Mouse (Mus musculus): Measurements from ENCODE around the gene Zfp598. TPM values are rescaled to one million over a fixed set of nuclear protein-coding genes. Genes with fewer than 3 reads are reported as not detected.

Gene Zfp598
- polyA plus RNA-seq, 1 experiment, result 45.4 TPM

DNA sequence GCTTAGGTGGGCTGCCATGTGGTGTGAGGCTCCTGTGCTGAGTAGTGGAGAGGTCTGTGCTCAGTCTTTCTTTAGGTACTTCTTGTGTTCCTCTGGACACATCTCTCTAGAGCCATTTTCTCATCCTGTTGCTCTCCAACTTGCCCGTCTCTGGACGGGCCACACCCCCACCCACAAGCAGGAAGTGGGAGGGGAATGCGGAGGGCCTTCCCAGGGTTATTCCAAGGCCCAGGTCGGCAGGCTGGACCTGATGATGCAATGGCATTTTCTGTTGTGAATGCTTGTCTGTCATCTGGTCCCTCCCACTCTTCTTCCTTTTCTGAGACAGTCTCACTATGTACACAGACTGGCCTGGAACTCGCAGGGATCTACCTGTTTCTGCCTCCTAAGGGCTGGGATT, 2.7 kb downstream of the Zfp598 start:
- Histone ChIP-seq H3K27ac (ENCODE audit: control insufficient read depth, insufficient read depth, low read depth, low read length) (no peak overlapping the region), H3K27me3 (ENCODE audit: control insufficient read depth, insufficient read depth, low read length) (no peaks in the 10 kb centered on the region), H3K4me3 (ENCODE audit: control insufficient read depth, low read depth, low read length) (no peak overlapping the region), H3K36me3 (ENCODE audit: control insufficient read depth, insufficient read depth, low read length) (no peaks in the 10 kb centered on the region), H3K4me1 (ENCODE audit: control insufficient read depth, insufficient read depth, low read length) (peaks cover 7% of the 10 kb centered on the region)
- TF ChIP-seq POLR2A (IDR thresholded peaks at IDR 0.05; ENCODE audit: control insufficient read depth, low read depth, low read length), result no peak

DNA sequence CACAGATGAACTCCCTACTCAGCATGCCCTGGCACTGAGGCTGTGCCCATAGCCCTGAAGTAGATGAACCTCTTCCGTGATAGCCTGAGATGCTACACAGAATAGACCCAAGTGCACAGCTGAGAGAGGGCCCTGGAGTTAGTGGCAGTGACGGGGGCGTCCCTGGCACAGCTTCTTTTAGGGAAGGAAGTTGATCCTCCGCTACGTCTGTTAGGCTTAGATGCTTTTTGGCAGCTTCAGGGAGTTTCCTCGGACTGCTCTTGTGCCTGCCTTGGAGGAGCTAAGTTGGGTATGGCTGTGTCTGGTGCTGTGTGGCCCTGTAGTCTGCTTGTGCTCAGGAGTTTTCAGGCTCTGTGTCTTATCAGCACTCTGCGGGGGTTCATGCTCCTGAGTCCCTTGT, 4.8 kb downstream of the Zfp598 start:
- Histone ChIP-seq H3K36me3 (ENCODE audit: control insufficient read depth, insufficient read depth, low read length) (no peaks in the 10 kb centered on the region; the same call in 1 of the 2 replicates), H3K4me1 (ENCODE audit: control insufficient read depth, insufficient read depth, low read length) (peaks cover 4% of the 10 kb centered on the region), H3K27ac (ENCODE audit: control insufficient read depth, insufficient read depth, low read depth, low read length) (no peak overlapping the region), H3K27me3 (ENCODE audit: control insufficient read depth, insufficient read depth, low read length) (no peaks in the 10 kb centered on the region), H3K4me3 (ENCODE audit: control insufficient read depth, low read depth, low read length) (no peak overlapping the region)
- TF ChIP-seq CTCF (IDR thresholded peaks at IDR 0.05; ENCODE audit: control insufficient read depth, insufficient read depth, insufficient replicate concordance, low read depth, low read length) (no peak), POLR2A (IDR thresholded peaks at IDR 0.05; ENCODE audit: control insufficient read depth, low read depth, low read length) (no peak)

DNA sequence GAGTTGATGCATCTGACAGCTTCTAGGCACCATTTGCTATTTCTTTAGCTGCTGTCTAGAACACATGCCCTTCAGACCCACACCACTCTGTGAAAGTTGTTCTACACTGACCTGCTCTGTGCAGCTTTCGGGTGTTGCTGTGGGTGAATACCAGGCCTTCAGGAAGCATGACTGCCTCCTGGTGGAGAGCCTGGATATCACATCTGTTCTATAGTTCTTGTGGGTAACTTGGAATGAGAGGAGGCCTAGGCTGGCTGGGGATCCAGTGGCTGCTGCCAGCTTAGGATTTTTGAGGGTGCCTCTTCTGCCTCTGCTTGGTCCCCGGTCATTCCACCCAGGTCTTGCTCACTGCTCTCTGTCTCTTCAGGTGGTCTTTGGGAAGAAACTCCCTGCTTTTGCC, 6.7 kb downstream of the Zfp598 start:
- Histone ChIP-seq H3K27ac (ENCODE audit: control insufficient read depth, insufficient read depth, low read depth, low read length) (no peak overlapping the region), H3K36me3 (ENCODE audit: control insufficient read depth, insufficient read depth, low read length) (no peaks in the 10 kb centered on the region; the same call in 1 of the 2 replicates), H3K27me3 (ENCODE audit: control insufficient read depth, insufficient read depth, low read length) (no peaks in the 10 kb centered on the region), H3K4me3 (ENCODE audit: control insufficient read depth, low read depth, low read length) (no peak overlapping the region), H3K4me1 (ENCODE audit: control insufficient read depth, insufficient read depth, low read length) (peaks cover 4% of the 10 kb centered on the region)
- TF ChIP-seq CTCF (IDR thresholded peaks at IDR 0.05; ENCODE audit: control insufficient read depth, insufficient read depth, insufficient replicate concordance, low read depth, low read length) (peak; percentile 46; the same call in 1 of the 2 replicates), POLR2A (IDR thresholded peaks at IDR 0.05; ENCODE audit: control insufficient read depth, low read depth, low read length) (no peak)

DNA sequence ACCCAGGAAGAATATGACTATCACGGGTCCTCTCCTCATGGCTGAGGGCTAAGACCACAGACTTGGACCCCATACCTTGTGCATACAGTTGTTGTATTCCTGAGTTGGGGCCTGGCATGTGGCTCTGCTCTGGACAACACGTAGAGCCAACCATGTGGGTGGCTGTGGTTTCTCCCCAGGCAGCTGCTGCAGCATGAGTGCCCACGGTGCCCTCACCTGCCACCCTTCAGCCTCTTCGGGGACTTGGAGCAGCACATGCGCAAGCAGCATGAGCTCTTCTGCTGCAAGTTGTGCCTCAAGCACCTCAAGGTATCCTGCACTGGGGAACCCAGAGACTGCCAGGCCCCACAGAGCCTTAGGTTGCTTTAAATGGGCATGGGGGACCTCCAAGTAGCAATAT, 7.4 kb downstream of the Zfp598 start:
- Histone ChIP-seq H3K4me3 (ENCODE audit: control insufficient read depth, low read depth, low read length) (no peak overlapping the region), H3K36me3 (ENCODE audit: control insufficient read depth, insufficient read depth, low read length) (no peaks in the 10 kb centered on the region; the same call in none of the 2 replicates), H3K27ac (ENCODE audit: control insufficient read depth, insufficient read depth, low read depth, low read length) (no peak overlapping the region), H3K27me3 (ENCODE audit: control insufficient read depth, insufficient read depth, low read length) (no peaks in the 10 kb centered on the region), H3K4me1 (ENCODE audit: control insufficient read depth, insufficient read depth, low read length) (peaks cover 4% of the 10 kb centered on the region)
- TF ChIP-seq CTCF (IDR thresholded peaks at IDR 0.05; ENCODE audit: control insufficient read depth, insufficient read depth, insufficient replicate concordance, low read depth, low read length) (no peak), POLR2A (IDR thresholded peaks at IDR 0.05; ENCODE audit: control insufficient read depth, low read depth, low read length) (no peak)

DNA sequence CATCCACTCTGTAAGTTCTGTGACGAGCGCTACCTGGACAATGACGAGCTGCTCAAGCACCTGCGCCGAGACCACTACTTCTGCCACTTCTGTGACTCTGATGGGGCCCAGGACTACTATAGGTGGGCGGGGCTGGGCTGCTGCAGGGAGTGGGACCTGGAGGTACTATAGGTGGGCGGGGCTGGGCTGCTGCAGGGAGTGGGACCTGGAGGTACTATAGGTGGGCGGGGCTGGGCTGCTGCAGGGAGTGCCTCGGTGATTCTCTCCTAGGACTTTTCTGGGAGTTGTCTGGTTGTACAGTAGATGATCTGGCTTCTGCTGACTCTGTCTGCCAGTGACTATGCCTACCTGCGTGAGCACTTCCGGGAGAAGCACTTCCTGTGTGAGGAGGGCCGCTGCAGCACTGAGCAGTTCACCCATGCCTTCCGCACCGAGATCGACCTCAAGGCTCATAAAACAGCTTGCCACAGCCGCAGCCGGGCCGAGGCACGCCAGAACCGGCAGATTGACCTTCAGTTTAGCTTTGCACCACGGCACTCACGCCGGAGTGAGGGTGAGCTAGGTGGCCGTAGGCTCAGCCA, 8.1 kb downstream of the Zfp598 start:
- no peak overlapping the region for H3K4me3 ChIP-seq (ENCODE audit: control insufficient read depth, low read depth, low read length)
- TF ChIP-seq POLR2A (IDR thresholded peaks at IDR 0.05; ENCODE audit: control insufficient read depth, low read depth, low read length), result no peak
- no peak for TF ChIP-seq CTCF (IDR thresholded peaks at IDR 0.05; ENCODE audit: control insufficient read depth, insufficient read depth, insufficient replicate concordance, low read depth, low read length)
- H3K4me1 ChIP-seq (ENCODE audit: control insufficient read depth, insufficient read depth, low read length), result peaks cover 4% of the 10 kb centered on the region
- H3K27ac ChIP-seq (ENCODE audit: control insufficient read depth, insufficient read depth, low read depth, low read length), result no peak overlapping the region
- H3K36me3 ChIP-seq (ENCODE audit: control insufficient read depth, insufficient read depth, low read length), result no peaks in the 10 kb centered on the region; the same call in none of the 2 replicates
- no peaks in the 10 kb centered on the region for H3K27me3 ChIP-seq (ENCODE audit: control insufficient read depth, insufficient read depth, low read length)

DNA sequence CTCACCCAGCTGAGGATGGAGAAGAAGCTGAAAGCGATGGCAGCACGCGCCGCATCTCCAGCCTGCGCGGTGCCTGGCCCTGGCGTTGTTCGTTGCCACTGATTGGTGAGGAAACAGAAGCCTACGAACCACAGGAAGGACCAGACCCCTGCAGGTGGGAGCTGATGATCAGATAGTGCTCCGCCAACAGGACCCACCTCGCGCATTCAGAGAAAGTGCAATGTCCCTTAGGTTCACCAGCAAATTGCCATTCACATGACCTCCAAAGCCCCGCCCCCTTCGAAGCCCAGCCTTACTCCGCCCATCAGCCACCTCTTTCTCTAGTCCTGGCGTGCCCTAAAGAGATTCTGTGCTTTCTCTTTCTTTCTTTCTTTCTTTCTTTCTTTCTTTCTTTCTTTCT, 17.0 kb downstream of the Zfp598 start:
- H3K4me1 ChIP-seq (ENCODE audit: control insufficient read depth, insufficient read depth, low read length), result peaks cover 23% of the 10 kb centered on the region
- H3K36me3 ChIP-seq (ENCODE audit: control insufficient read depth, insufficient read depth, low read length), result no peaks in the 10 kb centered on the region
- TF ChIP-seq CTCF (IDR thresholded peaks at IDR 0.05; ENCODE audit: control insufficient read depth, insufficient read depth, insufficient replicate concordance, low read depth, low read length) (no peak), POLR2A (IDR thresholded peaks at IDR 0.05; ENCODE audit: control insufficient read depth, low read depth, low read length) (no peak)
- peak overlapping the region; percentile 49; the same call in 1 of the 2 replicates for H3K4me3 ChIP-seq (ENCODE audit: control insufficient read depth, low read depth, low read length)
- H3K27me3 ChIP-seq (ENCODE audit: control insufficient read depth, insufficient read depth, low read length), result no peaks in the 10 kb centered on the region
- H3K27ac ChIP-seq (ENCODE audit: control insufficient read depth, insufficient read depth, low read depth, low read length), result no peak overlapping the region

GRCm38 (mm10) chr17:24687146-24687595, 17.7 kb downstream of the Zfp598 start:
- Histone ChIP-seq H3K4me3 (ENCODE audit: control insufficient read depth, low read depth, low read length) (peak overlapping the region; percentile 76), H3K27me3 (ENCODE audit: control insufficient read depth, insufficient read depth, low read length) (no peaks in the 10 kb centered on the region), H3K27ac (ENCODE audit: control insufficient read depth, insufficient read depth, low read depth, low read length) (no peak overlapping the region), H3K36me3 (ENCODE audit: control insufficient read depth, insufficient read depth, low read length) (no peaks in the 10 kb centered on the region), H3K4me1 (ENCODE audit: control insufficient read depth, insufficient read depth, low read length) (peaks cover 23% of the 10 kb centered on the region)
- TF ChIP-seq CTCF (IDR thresholded peaks at IDR 0.05; ENCODE audit: control insufficient read depth, insufficient read depth, insufficient replicate concordance, low read depth, low read length) (no peak; the same call in 1 of the 2 replicates), POLR2A (IDR thresholded peaks at IDR 0.05; ENCODE audit: control insufficient read depth, low read depth, low read length) (no peak)

Measured in testis, adult 2 months (tissue).